Mouse (Mus musculus): ENCODE results near the gene Epor.

Gene Epor

GRCm38 (mm10) chr9:21962416-21963059 lies 768 bp downstream of the Epor start:
- peak; percentile 77 for DNase-seq

- no peak for DNase-seq
Measured at GRCm38 (mm10) chr9:21962010-21962409, 1.3 kb downstream of the Epor start.

- DNase-seq, result peak; percentile 13
Measured at GRCm38 (mm10) chr9:21961366-21961980, 1.8 kb downstream of the Epor start.

DNA sequence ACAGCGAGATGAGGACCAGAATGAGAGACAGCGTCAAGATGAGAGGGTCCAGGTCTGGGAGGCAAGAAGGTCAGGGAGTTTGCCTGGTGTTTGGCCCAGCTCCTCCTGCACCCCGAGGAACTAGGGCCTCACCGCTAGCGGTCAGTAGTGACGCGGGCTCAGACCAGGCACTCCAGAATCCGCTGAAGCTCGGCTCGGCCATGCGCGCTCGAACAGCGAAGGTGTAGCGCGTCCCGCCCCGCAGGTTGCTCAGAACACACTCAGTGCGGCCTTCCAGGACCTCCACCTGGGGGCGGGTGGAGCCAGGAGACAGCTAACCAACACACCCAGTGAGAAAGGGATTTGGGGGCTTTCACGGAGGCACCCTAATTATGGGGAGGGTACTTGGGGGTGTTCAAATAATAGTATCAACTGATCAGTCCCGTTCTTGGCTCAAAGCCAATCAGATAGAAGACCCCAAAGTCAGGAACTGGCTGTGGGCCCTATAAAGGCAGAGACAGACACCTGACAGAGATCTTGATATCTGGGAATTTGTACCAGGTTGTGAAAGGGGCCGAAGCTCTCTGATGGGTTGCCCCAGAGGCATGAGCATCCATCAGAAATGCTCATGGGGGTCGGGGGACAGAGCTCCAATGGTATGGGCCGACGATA lies 2.6 kb downstream of the Epor start:
- peak; percentile 54 for DNase-seq

GRCm38 (mm10) chr9:21960135-21960534 lies 3.2 kb downstream of the Epor start:
- DNase-seq, result no peak

DNA sequence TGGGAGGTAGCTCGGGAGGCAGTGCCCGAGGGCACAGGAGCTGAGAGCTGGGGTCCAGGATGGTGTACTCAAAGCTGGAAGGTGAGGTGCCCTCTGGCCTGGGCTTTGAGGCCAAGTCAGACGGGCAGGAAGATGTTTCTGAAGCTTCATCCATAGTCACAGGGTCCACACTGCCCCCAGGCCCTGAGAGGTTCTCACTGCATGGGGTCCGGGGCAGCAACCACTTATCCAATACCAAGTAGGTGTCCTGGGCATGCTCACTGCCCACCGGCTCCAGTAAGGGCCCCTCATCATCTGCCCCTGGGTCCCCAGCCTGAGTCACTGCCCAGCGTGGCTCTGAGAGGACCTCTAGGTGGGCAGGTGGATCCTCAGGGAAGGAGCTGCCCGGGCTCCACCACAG lies 4.1 kb downstream of the Epor start:
- DNase-seq, result no peak

DNA sequence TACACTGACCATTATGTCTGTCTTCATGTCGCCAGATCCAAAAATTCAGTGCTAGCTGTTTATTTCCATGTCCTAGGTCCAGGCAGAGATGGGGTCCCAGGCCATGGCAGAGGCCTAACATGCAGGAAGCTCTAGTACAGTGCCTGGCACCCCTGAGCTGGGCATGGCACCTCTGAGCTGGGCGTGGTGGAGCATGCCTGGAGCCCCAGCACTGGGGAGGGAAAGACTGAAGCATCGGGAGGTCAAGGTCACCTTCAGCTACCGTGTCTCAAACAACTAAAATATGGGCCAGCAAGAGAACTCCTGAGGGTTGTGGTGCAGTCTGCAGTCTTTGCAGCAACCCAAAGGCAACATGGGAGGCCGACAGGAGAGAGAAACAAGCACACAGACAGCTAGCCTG lies 4.9 kb downstream of the Epor start:
- DNase-seq, result no peak

- DNase-seq, result peak; percentile 99
Measured at GRCm38 (mm10) chr9:21955570-21956281, 7.6 kb downstream of the Epor start, which contains the start of gene Swsap1. TSS of gene Swsap1 (plus strand) at chr9:21955755.

DNA sequence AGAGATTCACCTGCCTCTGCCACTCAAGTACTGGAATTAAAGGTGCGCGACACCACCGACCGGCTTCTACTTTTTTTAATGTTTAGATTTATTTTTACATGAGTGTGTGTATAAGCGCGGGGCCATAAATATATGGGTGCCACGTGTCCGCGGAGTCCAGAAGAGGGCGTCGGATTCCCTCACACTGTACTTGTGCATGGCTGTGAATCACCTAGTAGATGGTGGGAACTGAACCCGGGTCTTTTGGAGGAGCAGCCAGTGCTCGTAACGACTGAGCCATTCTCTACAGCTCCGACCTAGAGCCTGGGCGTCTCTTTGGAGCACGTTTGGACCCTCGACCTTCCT lies 8.1 kb downstream of the Epor start:
- no peak for DNase-seq

DNA sequence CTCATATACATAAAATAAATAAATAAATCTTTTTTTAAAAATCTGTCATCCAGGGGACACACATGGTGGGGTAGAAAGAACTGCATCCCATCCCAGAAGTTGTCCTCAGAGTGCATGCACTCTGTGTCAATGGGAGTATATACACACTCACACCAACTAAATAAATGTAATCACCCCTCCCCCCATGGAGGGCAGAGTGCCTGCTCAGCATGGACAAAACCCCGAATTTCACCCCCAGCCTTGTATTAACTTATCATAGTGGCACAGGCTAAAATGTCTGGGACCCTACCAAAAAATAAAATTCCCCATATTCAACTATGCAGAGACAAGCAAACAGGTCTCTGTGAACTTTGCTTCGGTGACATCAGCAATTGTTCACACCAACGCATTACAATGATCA lies 8.7 kb downstream of the Epor start:
- DNase-seq, result no peak

DNA sequence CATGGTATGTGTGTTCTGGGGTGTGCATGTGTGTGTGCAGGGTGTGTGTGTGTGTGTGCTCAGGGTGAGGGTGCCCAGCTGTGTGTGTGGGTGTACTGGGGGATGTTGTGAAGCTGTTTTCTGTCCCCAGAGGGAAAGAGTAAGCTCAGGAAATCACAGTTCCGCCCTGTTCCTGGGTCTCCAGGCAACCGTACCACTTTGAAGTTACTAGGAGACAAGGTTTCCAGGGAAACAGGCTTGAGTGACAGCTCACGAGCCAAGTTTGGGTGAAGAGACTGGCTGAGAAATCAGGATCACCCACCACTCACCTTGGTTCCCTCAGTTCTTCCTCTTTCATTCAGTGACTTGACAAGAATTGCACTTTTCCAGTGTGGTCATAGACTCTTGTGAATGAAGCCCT lies 9.7 kb downstream of the Epor start:
- DNase-seq, result no peak

DNA sequence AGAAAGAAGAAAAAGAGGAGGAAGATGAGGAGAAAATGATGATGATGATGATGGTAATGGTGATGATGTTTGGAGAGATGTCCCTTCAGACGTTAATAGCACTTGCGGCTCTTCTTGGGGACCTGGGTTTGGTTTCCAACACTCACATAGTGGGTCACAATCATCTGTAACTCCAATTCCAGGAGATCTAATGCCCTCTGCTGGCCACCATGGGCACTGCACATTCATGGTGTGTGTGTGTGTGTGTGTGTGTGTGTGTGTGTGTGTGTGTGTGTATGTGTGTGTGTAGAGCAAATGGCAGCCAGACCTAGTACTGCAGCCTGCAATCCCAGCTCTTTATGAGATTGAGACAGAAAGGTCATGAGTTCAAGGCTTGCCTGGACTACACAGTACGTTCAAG lies 11.3 kb downstream of the Epor start:
- DNase-seq, result peak; percentile 24

GRCm38 (mm10) chr9:21950322-21950721 lies 13.0 kb downstream of the Epor start:
- peak; percentile 61 for DNase-seq

DNA sequence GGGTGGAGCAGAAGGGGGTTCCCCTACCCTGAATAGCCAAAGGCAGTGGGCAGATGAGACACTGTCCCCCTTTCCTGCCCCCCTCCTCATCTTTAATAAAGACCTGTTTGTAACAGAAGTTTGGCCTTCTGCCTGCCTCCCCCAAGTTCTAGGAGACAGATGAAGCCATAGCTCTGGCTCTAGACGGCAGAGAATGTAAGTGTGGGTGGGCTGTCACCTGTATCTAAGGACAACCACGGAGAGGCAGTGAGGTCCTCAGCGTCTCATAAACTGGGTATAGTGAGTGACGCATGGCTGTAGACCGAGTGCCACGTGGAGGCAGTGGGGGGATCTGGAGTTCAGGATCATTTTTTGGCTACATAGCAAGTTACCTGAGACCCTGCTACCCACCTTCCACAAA lies 14.5 kb downstream of the Epor start:
- no peak for DNase-seq

DNA sequence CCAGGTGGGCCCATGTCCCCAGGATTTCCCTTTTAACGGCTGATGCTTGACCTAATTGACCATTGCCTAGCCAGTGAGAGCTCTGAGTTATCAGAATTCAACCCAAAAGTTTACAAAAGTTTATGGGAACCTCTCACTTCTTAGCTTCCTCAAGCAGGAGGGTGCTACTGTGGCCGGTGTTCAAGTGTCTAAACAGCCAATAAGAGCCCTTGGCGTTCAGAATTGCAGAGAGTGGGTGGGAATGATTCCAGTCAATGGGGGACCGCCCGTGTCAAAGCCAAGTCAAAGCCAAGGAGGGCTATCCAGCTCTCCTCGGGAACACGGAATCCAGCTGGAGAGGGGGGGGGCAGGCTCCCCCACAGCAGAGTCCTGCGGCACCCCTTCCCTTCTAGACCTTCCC lies 15.2 kb downstream of the Epor start:
- no peak for DNase-seq

DNA sequence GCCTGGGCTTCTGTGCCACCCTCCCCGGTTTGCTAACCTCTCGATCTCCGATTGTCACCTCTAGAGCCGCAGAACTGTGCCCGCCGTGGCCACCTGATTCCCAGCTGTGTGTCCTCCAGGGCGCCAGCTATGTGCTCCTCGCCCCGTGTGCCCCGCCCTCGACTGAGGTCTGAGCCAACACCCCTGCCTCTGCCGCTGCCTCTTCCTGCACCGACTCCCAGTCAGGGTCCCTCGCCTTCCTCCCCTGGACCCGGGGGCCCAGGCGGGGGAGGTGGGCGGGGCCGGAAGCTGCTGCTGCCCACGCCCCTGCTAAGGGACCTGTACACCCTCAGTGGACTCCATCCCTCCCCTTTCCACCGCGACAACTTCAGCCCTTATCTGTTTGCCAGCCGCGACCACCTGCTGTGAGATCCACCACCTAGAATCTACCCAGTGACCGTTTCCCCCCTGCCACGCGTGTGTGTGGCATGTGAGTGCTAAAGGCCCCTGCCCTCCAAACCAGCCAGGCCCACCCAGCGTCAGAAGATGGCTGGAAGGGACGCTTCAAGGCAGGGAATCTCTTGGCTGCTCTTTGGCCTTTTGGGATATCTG lies 15.7 kb downstream of the Epor start:
- no peak for DNase-seq

GRCm38 (mm10) chr9:21944267-21944666 lies 19.0 kb downstream of the Epor start:
- DNase-seq, result no peak

- no peak for DNase-seq
Measured at GRCm38 (mm10) chr9:21943638-21944037, 19.7 kb downstream of the Epor start.

- no peak for DNase-seq
Measured at GRCm38 (mm10) chr9:21943046-21943445, 20.3 kb downstream of the Epor start.

GRCm38 (mm10) chr9:21938234-21938855 lies 25.0 kb downstream of the Epor start:
- no peak for DNase-seq

DNA sequence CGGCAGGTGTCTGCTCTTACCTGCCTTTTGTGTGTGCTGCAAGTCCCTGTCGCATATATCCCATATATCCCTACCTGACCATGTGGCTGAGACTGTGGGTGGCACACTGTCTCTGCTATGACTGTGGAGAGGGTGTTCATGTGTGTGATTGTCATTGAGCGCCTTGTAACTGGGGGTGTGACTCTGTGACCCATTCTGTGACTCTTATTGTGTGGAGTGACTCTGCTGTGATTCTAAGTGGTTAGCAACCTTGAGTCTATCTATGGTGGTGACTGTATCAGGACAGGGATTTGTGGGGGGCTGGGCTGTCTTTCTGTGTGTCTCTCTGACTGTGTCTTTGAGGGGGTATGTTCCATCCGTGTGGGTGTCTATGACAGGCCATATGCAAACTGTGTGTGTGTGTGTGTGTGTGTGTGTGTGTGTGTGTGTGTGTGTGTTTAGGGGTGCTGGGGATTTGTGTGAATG lies 25.6 kb downstream of the Epor start:
- no peak for DNase-seq

DNA sequence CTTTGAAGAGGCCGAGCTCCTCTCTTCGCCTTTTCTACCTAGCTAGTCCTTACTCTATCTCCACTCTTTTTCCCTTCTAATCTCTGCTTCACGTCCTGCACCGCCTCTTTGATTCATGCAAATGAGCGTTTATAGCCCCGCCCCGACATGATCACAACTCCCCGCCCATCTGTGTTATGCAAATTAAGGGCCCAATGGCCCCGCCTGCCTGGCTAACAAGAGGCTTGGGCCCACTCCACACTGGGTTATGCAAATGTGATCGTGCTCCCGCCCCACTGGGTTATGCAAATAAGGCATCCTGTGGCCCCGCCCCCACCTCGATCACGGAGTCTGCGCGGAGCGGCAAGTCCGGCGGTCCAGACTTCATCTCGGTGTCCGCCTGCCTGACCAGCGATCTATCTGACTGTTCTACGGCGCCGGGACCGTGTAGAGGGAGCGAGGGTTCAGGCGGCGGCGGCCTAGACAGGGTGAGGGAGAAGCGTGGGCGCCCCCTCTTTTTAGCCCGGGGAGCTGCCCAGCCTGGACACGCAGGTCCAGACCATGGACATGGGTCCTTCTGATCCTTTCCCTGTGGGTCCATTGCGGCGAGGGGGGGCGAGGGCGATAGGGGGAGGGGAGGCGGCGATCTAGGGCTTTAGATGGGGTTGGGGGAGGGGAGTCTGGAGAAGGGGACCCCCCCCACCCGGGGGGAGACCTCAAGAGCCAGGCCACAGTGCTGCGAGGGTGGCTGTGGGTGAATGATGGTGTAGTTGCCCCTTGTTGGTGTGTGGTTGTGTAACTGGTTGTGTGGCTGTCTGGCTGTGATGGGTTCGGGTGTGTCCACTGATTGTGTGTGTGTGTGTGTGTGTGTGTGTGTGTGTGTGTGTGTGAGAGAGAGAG lies 26.4 kb downstream of the Epor start, which contains the start of gene Plppr2:
Gene Plppr2, plus strand, starts transcription at position 342 of the 879 bp plus-strand sequence.
- DNase-seq, result peak; percentile 98

Measured in lung, postnatal 36 days (tissue).